Mouse (Mus musculus) bone marrow, adult 2 months (tissue): Measurements from ENCODE around the gene Arhgap21.

Source experiments
- CTCF ChIP-seq: fragments of 200-500 bp; IDR thresholded peaks from 2 replicates; pipeline ENCODE4 v1.5.1; 2011; ENCODE audit warnings: low read length, control low read depth; ENCODE audit not compliant: control insufficient read depth, insufficient read depth
- POLR2A ChIP-seq: fragments of 200-500 bp; IDR thresholded peaks from 2 replicates; pipeline ENCODE4 v1.6.1; 2011; ENCODE audit warnings: low read depth, mild to moderate bottlenecking, control low read depth, low read length, borderline replicate concordance; ENCODE audit not compliant: control insufficient read depth

DNA sequence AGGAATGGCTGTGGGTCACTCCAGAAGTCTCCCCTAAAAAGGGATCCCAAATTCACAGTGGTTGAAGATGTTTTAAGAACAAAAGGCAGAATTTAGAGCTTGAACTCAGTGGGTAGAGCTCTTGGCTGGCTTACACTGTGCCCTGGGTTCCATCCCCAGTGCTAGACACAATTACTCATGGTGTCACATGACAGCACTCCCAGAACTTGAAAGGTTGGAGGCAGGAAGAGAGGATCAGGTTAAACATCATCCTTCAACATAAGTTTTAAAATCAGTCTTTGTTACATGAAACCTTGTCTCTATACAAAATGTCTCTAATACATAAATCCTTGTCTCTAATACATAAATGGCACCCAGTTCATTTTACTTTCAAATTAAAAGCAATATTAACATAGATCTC, 8.4 kb upstream of the Arhgap21 start:
- TF ChIP-seq CTCF, result no peak
- TF ChIP-seq POLR2A, result no peak
